Mouse (Mus musculus) right cerebral cortex, postnatal 14 days (tissue): ENCODE results near the gene Cd209b.

Source experiments
- DNase-seq: peaks from one replicate; pipeline ENCODE4 v3.0.0; 2022

The Cd209b gene

GRCm38 (mm10) chr8:3926744-3927143, at the start of gene Cd209b:
Gene Cd209b, minus strand, starts transcription at chr8:3926844.
- DNase-seq: no peak

- no peak for DNase-seq
These were observed 29.4 kb upstream of the Cd209b start for GRCm38 (mm10) chr8:3956037-3956436.

GRCm38 (mm10) chr8:3954646-3955045, 28.0 kb upstream of the Cd209b start, which contains the start of gene Cd209c:
Gene Cd209c, minus strand, starts transcription at chr8:3954746.
- DNase-seq: no peak

GRCm38 (mm10) chr8:3940023-3940422, 13.4 kb upstream of the Cd209b start:
- DNase-seq: no peak

GRCm38 (mm10) chr8:3878455-3878854, 48.2 kb downstream of the Cd209b start, which contains the start of gene Cd209d:
Gene Cd209d, minus strand, starts transcription at chr8:3878555.
- DNase-seq: no peak

- no peak for DNase-seq
These were observed 50.5 kb downstream of the Cd209b start for GRCm38 (mm10) chr8:3876121-3876520.
